ENCODE assay signal across 5 mouse cellular contexts in genomic region chr11:3129276-3129675, GRCm38 (mm10).
DNase-seq lines count a peak whose midpoint lies in the region.

No protein-coding gene starts in this region.

- DNase-seq in adrenal gland, adult (ENCODE audit: inconsistent age in 2 of 2, low spot score in 1 of 2): peak; percentile 27 to 63
- peak; percentile 51 for DNase-seq in cerebellum, adult 9-10 months
- peak; percentile 94 for DNase-seq in heart, adult 11 months
- peak; percentile 57 for DNase-seq in testis, postnatal 10 days (ENCODE audit: low spot score)
- peak; percentile 23 for DNase-seq in urinary bladder, postnatal 25 days (ENCODE audit: low spot score)

Comparison
In these comparisons a context has a peak if more than half of its experiments do, and no peak if none do; other contexts are left out.
1. Peak in every context shown above with its lines: DNase-seq.
2. DNase-seq: peak in every context shown above with its lines; median percentile 94 in heart, adult 11 months; 57 in testis, postnatal 10 days; 51 in cerebellum, adult 9-10 months; 45 in adrenal gland, adult; 23 in urinary bladder, postnatal 25 days.